Comparison of ENCODE assay signal across 8 mouse cellular contexts in genomic region chr19:29046961-29047333, GRCm38 (mm10). TPM values are rescaled to one million over a fixed set of nuclear protein-coding genes. Genes with fewer than 3 reads are reported as not detected.
A peak's percentile ranks its signal among the peaks of the same experiment; 100 is the strongest.
DNase-seq lines count a peak whose midpoint lies in the region; ATAC-seq and TF ChIP-seq lines count a peak whose summit lies in the region.

No protein-coding gene starts in this region.

- no peaks in the 10 kb centered on the region for H3K36me3 ChIP-seq in thymus, adult 2 months (ENCODE audit: control insufficient read depth, insufficient read depth, low read length)
- H3K36me3 ChIP-seq in liver, embryonic 11.5 days (ENCODE audit: control insufficient read depth, insufficient read depth, low read length), result no peaks in the 10 kb centered on the region

- TF ChIP-seq CTCF in gastrocnemius, adult 2 months (IDR thresholded peaks at IDR 0.05), result no peak
- TF ChIP-seq CTCF in thymus, adult 2 months (IDR thresholded peaks at IDR 0.05; ENCODE audit: borderline replicate concordance, control insufficient read depth, extremely low read depth, insufficient read depth, low read length, poor library complexity), result no peak

- peaks cover 9% of the 10 kb centered on the region for H3K4me1 ChIP-seq in thymus, adult 2 months (replicated peaks; ENCODE audit: control insufficient read depth, insufficient read depth, low read length)
- H3K4me1 ChIP-seq in liver, embryonic 11.5 days (replicated peaks; ENCODE audit: control insufficient read depth, insufficient read depth, low read length), result peaks cover 17% of the 10 kb centered on the region

- no peak for DNase-seq in gastrocnemius, adult 2 months
- no peak for DNase-seq in gastrocnemius, postnatal 25 days
- DNase-seq in thymus, adult 2 months, result no peak
- no peak for DNase-seq in thymus, postnatal 14 days
- no peak for DNase-seq in liver, embryonic 11.5 days (ENCODE audit: low spot score)
- DNase-seq in natural killer cell, adult 2 months (ENCODE audit: low spot score in 2 of 2), result no peak
- DNase-seq in urinary bladder, adult 2 months (ENCODE audit: low spot score), result no peak
- DNase-seq in adrenal gland, adult 2 months, result no peak

- peak overlapping the region; percentile 100 for H3K4me3 ChIP-seq in gastrocnemius, adult 2 months
- H3K4me3 ChIP-seq in thymus, adult 2 months (ENCODE audit: control insufficient read depth, insufficient read depth, low read length), result peak overlapping the region; percentile 80
- H3K4me3 ChIP-seq in liver, embryonic 11.5 days (ENCODE audit: low read depth, low read length), result peak overlapping the region; percentile 97

- H3K4me2 ChIP-seq in liver, embryonic 11.5 days, result peak overlapping the region; percentile 82

- no peaks in the 10 kb centered on the region for H3K27me3 ChIP-seq in thymus, adult 2 months (ENCODE audit: control insufficient read depth, insufficient read depth, low read length)
- no peaks in the 10 kb centered on the region for H3K27me3 ChIP-seq in liver, embryonic 11.5 days (replicated peaks; ENCODE audit: control insufficient read depth, insufficient read depth, low read length)

- no peaks in the 10 kb centered on the region for H3K9me3 ChIP-seq in liver, embryonic 11.5 days (ENCODE audit: control insufficient read depth, low read length)

- ATAC-seq in liver, embryonic 11.5 days (replicated peaks; ENCODE audit: low FRiP score), result no peak

- intact Hi-C loops in gastrocnemius, adult 2 months (cut with DNase I), result loop anchor here (5.0 kb wide), 1 partner anchor 55 kb away; the partner anchor contains the start of gene Cdc37l1

- no peak for TF ChIP-seq POLR2A in thymus, adult 2 months (IDR thresholded peaks at IDR 0.05; ENCODE audit: control insufficient read depth, extremely low read depth, insufficient read depth, low read length, poor library complexity)

- 1% methylated on average over 4 of the region's 4 CpGs for WGBS in thymus, adult 2 months
- WGBS in liver, embryonic 11.5 days, result 19% methylated on average over 4 of the region's 4 CpGs

- H3K27ac ChIP-seq in gastrocnemius, adult 2 months, result peak overlapping the region; percentile 98
- H3K27ac ChIP-seq in thymus, adult 2 months (ENCODE audit: control insufficient read depth, insufficient read depth, low read length), result no peak overlapping the region
- H3K27ac ChIP-seq in liver, embryonic 11.5 days (ENCODE audit: low read depth, low read length), result peak overlapping the region; percentile 78

- H3K9ac ChIP-seq in liver, embryonic 11.5 days (ENCODE audit: low read depth, low read length), result peak overlapping the region; percentile 98

RNA-seq across cellular contexts. Expression of gene Ak3, which starts 0.8 kb away (rescaled TPM):
- 10 to 100 TPM; 38.1 to 54.4 TPM for total RNA-seq in gastrocnemius, adult 2 months (2021)
- total RNA-seq in gastrocnemius, postnatal 25 days (2021), result 10 to 100 TPM; 53.8 to 55.3 TPM
- 43.3 and 50.9 TPM in 2 replicates for polyA plus RNA-seq in thymus, adult 2 months (2012; rRNA removed)
- 90.6 and 98.4 TPM in 2 replicates for polyA plus RNA-seq in liver, embryonic 11.5 days (2014; fragmentation: Nextera tagmentation; extraction: Ambion mirVana)
- 96.5 and 118 TPM in 2 replicates for polyA plus RNA-seq in urinary bladder, adult 2 months (2012; rRNA removed)
- 100 to 1,000 TPM; 134 to 232 TPM for total RNA-seq in adrenal gland, adult 2 months (2021)
- 220 and 262 TPM in 2 replicates for polyA plus RNA-seq in adrenal gland, adult 2 months (2012; rRNA removed)

RNA-seq across cellular contexts. Expression of gene Rcl1, which starts 54.2 kb away (rescaled TPM):
- total RNA-seq in gastrocnemius, adult 2 months (2021), result 1 to 10 TPM; 6.5 to 7.7 TPM
- 1 to 10 TPM; 6.3 to 8.9 TPM for total RNA-seq in gastrocnemius, postnatal 25 days (2021)
- polyA plus RNA-seq in thymus, adult 2 months (2012; rRNA removed), result 14.4 and 20.4 TPM in 2 replicates
- polyA plus RNA-seq in liver, embryonic 11.5 days (2014; fragmentation: Nextera tagmentation; extraction: Ambion mirVana), result 114 and 120 TPM in 2 replicates
- polyA plus RNA-seq in urinary bladder, adult 2 months (2012; rRNA removed), result 20.6 and 21.5 TPM in 2 replicates
- total RNA-seq in adrenal gland, adult 2 months (2021), result 10 to 100 TPM; 25.6 to 26.9 TPM
- 47.5 and 51.4 TPM in 2 replicates for polyA plus RNA-seq in adrenal gland, adult 2 months (2012; rRNA removed)

RNA-seq across cellular contexts. Expression of gene Cdc37l1, which starts 56.8 kb away (rescaled TPM):
- total RNA-seq in gastrocnemius, adult 2 months (2021), result 10 to 100 TPM; 44.8 to 55.5 TPM
- 10 to 100 TPM; 35.7 to 41.4 TPM for total RNA-seq in gastrocnemius, postnatal 25 days (2021)
- 21.4 and 26.0 TPM in 2 replicates for polyA plus RNA-seq in thymus, adult 2 months (2012; rRNA removed)
- 27.9 and 29.6 TPM in 2 replicates for polyA plus RNA-seq in liver, embryonic 11.5 days (2014; fragmentation: Nextera tagmentation; extraction: Ambion mirVana)
- polyA plus RNA-seq in urinary bladder, adult 2 months (2012; rRNA removed), result 36.6 and 40.1 TPM in 2 replicates
- total RNA-seq in adrenal gland, adult 2 months (2021), result 10 to 100 TPM; 39.4 to 46.2 TPM
- 10.7 and 11.2 TPM in 2 replicates for polyA plus RNA-seq in adrenal gland, adult 2 months (2012; rRNA removed)
